Mouse (Mus musculus) limb, embryonic 11.5 days (tissue): Measurements from ENCODE around the gene Esp4. TPM values are rescaled to one million over a fixed set of nuclear protein-coding genes. Genes with fewer than 3 reads are reported as not detected.
"Not testable (repeated sequence)": the region's sequence is repeated elsewhere in the genome, so short reads cannot be mapped to it uniquely, and the experiment has no call there.

ENCODE experiments used
- ATAC-seq: fragments of 200-750 bp; cut with Nextera tagmentation; 2 replicates; pipeline ENCODE4 v1.8.0; 2017; ENCODE audit warnings: low read depth; ENCODE audit not compliant: insufficient number of reproducible peaks, low FRiP score, low TSS enrichment
- DNase-seq: peaks from one replicate; pipeline ENCODE4 v3.0.0-alpha.2; 2015; ENCODE audit warnings: low spot score
- H3K27ac ChIP-seq: fragments of 300-500 bp; sonication (generic); replicated peaks from 2 replicates; pipeline ENCODE4 v1.5.1; 2014; ENCODE audit warnings: low read depth, mild to moderate bottlenecking, low read length
- H3K27me3 ChIP-seq: fragments of 300-500 bp; sonication (generic); 2 replicates; pipeline ENCODE4 v1.6.1; 2014; ENCODE audit warnings: mild to moderate bottlenecking, low read length, mixed read lengths; ENCODE audit not compliant: control insufficient read depth, insufficient read depth
- H3K36me3 ChIP-seq: fragments of 300-500 bp; sonication (generic); 2 replicates; pipeline ENCODE4 v1.6.1; 2014; ENCODE audit warnings: mild to moderate bottlenecking, low read length, moderate library complexity, mixed read lengths; ENCODE audit not compliant: control insufficient read depth, insufficient read depth
- H3K4me1 ChIP-seq: fragments of 300-500 bp; sonication (generic); 2 replicates; pipeline ENCODE4 v1.6.1; 2014; ENCODE audit warnings: low read length, mixed read lengths; ENCODE audit not compliant: control insufficient read depth, insufficient read depth
- H3K4me2 ChIP-seq: fragments of 300-500 bp; sonication (generic); 2 replicates; pipeline ENCODE4 v1.6.1; 2014; ENCODE audit warnings: low read depth, mild to moderate bottlenecking, moderate library complexity; ENCODE audit not compliant: severe bottlenecking
- H3K4me3 ChIP-seq: fragments of 300-500 bp; sonication (generic); 2 replicates; pipeline ENCODE4 v1.5.1; 2014; ENCODE audit warnings: low read depth, low read length
- H3K9ac ChIP-seq: fragments of 300-500 bp; sonication (generic); 2 replicates; pipeline ENCODE4 v1.6.1; 2014; ENCODE audit warnings: mild to moderate bottlenecking, low read length
- H3K9me3 ChIP-seq: fragments of 300-500 bp; sonication (generic); 2 replicates; pipeline ENCODE4 v1.6.1; 2016; ENCODE audit warnings: low read length; ENCODE audit not compliant: control insufficient read depth
- WGBS: fragments of 180-500 bp; shearing (Covaris S2); extraction: QIAGEN DNeasy Blood & Tissue Kit; methylation state at CpG from one replicate; pipeline ENCODE4 v1.1.7; 2014; 5-methylcytosine and 5-hydroxymethylcytosine counted together
- polyA plus RNA-seq: library from polyadenylated mRNA; unstranded; fragments of >200 nt; fragmentation: Nextera tagmentation; extraction: Ambion mirVana; gene quantifications from 2 replicates; pipeline ENCODE4 v1.2.1, GENCODE M21; 2014

Esp4 gene
- not detected in 2 replicates for polyA plus RNA-seq

- H3K4me1 ChIP-seq = no peaks in the 10 kb centered on the region
- H3K9ac ChIP-seq = no peak within 1 kb of the TSS
- no peaks in the 10 kb centered on the region for H3K27me3 ChIP-seq
- no peak for DNase-seq
- H3K4me2 ChIP-seq = no peak within 1 kb of the TSS
- ATAC-seq = no peak
- no peaks in the 10 kb centered on the region for H3K9me3 ChIP-seq
- H3K4me3 ChIP-seq = no peak within 1 kb of the TSS
- no peaks in the 10 kb centered on the region for H3K36me3 ChIP-seq
- no peak within 1 kb of the TSS for H3K27ac ChIP-seq
Measured at GRCm38 (mm10) chr17:40598294-40598693, at the start of gene Esp4. TSS of gene Esp4 (plus strand) at chr17:40598594.

GRCm38 (mm10) chr17:40553470-40553869 is 44.9 kb upstream of the Esp4 start:
- Histone ChIP-seq H3K27me3 (no peaks in the 10 kb centered on the region), H3K4me3 (no peak overlapping the region), H3K4me2 (no peak overlapping the region), H3K27ac (no peak overlapping the region), H3K9me3 (no peaks in the 10 kb centered on the region), H3K36me3 (no peaks in the 10 kb centered on the region), H3K9ac (no peak overlapping the region), H3K4me1 (no peaks in the 10 kb centered on the region)
- DNase-seq (no peak), ATAC-seq (no peak)
- WGBS = 53% methylated on average over 1 of the region's 1 CpGs

- H3K9me3 ChIP-seq = no peaks in the 10 kb centered on the region
- ATAC-seq = no peak
- no peak within 1 kb of the TSS for H3K9ac ChIP-seq
- no peak within 1 kb of the TSS for H3K27ac ChIP-seq
- H3K4me1 ChIP-seq = no peaks in the 10 kb centered on the region
- H3K4me2 ChIP-seq = no peak within 1 kb of the TSS
- H3K36me3 ChIP-seq = no peaks in the 10 kb centered on the region
- no peak within 1 kb of the TSS for H3K4me3 ChIP-seq
- WGBS = 83% methylated on average over 5 of the region's 5 CpGs
- no peaks in the 10 kb centered on the region for H3K27me3 ChIP-seq
- no peak for DNase-seq
Measured at GRCm38 (mm10) chr17:40561207-40561606, 37.2 kb upstream of the Esp4 start, which contains the start of gene Esp6. TSS of gene Esp6 (plus strand) at chr17:40561507.

GRCm38 (mm10) chr17:40583906-40584305 is 14.5 kb upstream of the Esp4 start:
- H3K36me3 ChIP-seq, H3K4me1 ChIP-seq, H3K27ac ChIP-seq, H3K4me3 ChIP-seq, H3K9ac ChIP-seq, H3K27me3 ChIP-seq, DNase-seq, H3K4me2 ChIP-seq, H3K9me3 ChIP-seq, ATAC-seq: not testable (repeated sequence)
- 60% methylated on average over 6 of the region's 6 CpGs for WGBS

GRCm38 (mm10) chr17:40591297-40591696 is 7.1 kb upstream of the Esp4 start:
- H3K36me3 ChIP-seq = no peaks in the 10 kb centered on the region
- no peak for ATAC-seq

GRCm38 (mm10) chr17:40631775-40632174 is 33.4 kb downstream of the Esp4 start, which contains the start of gene Esp3:
TSS of gene Esp3 (plus strand) at chr17:40632075.
- not testable (repeated sequence) for H3K36me3 ChIP-seq, H3K9ac ChIP-seq, DNase-seq, H3K9me3 ChIP-seq, ATAC-seq, H3K4me3 ChIP-seq, H3K27ac ChIP-seq, H3K4me1 ChIP-seq, H3K4me2 ChIP-seq, H3K27me3 ChIP-seq
- whole genome bisulfite sequencing = 100% methylated on average over 1 of the region's 1 CpGs

More at GRCm38 (mm10) chr17:40591297-40591696, 7.1 kb upstream of the Esp4 start:
- Histone ChIP-seq H3K9me3 (no peaks in the 10 kb centered on the region), H3K27ac (no peak overlapping the region), H3K4me2 (no peak overlapping the region), H3K27me3 (no peaks in the 10 kb centered on the region), H3K4me3 (no peak overlapping the region), H3K9ac (no peak overlapping the region), H3K4me1 (no peaks in the 10 kb centered on the region)
- no peak for DNase-seq

Other genes starting within 250 kb of the Esp4 start
- not detected in 2 replicates for gene Esp8, start 78.6 kb upstream of the Esp4 start, polyA plus RNA-seq
- not detected in 2 replicates for gene Esp6, start 37.1 kb upstream of the Esp4 start, polyA plus RNA-seq
- not detected in 2 replicates for gene Esp3, start 33.5 kb downstream of the Esp4 start, polyA plus RNA-seq
- not detected in 2 replicates for gene Esp1, start 128.5 kb downstream of the Esp4 start, polyA plus RNA-seq
- not detected in 2 replicates for gene Crisp2, start 208.4 kb downstream of the Esp4 start, polyA plus RNA-seq
- gene Rhag, start 212.5 kb downstream of the Esp4 start, polyA plus RNA-seq = 4.9 and 5.6 TPM in 2 replicates